Mouse (Mus musculus): ENCODE results near the gene Rmnd5a.

- no peak for TF ChIP-seq ZC3H11A (IDR thresholded peaks at IDR 0.05; ENCODE audit: borderline replicate concordance, low read depth, low read length)
- no peak for TF ChIP-seq HCFC1 (IDR thresholded peaks at IDR 0.05; ENCODE audit: borderline replicate concordance, insufficient read depth, low read length)
- no peak for TF ChIP-seq MAFK (IDR thresholded peaks at IDR 0.05; ENCODE audit: insufficient read depth, low read depth, low read length)
- TF ChIP-seq CHD2 (IDR thresholded peaks at IDR 0.05; ENCODE audit: low read depth, low read length): no peak
- TF ChIP-seq ZNF384 (IDR thresholded peaks at IDR 0.05; ENCODE audit: low read depth, low read length): no peak
These were observed 87.5 kb downstream of the Rmnd5a start for GRCm38 (mm10) chr6:71352866-71353427.
